Mouse (Mus musculus): ENCODE measurements around the gene Ddx11.

GRCm38 (mm10) chr17:66075827-66076173 is 47.5 kb upstream of the Ddx11 start:
- TF ChIP-seq CTCF (IDR thresholded peaks at IDR 0.05; ENCODE audit: low read depth, low read length), result no peak
- no peak for TF ChIP-seq POLR2A (IDR thresholded peaks at IDR 0.05; ENCODE audit: borderline replicate concordance, low read depth, low read length)

Data from bone marrow macrophage, adult 2 months (primary cell).